Mouse (Mus musculus) hindbrain, postnatal 0 days (tissue): ENCODE data around the gene Rasgef1c. TPM values are rescaled to one million over a fixed set of nuclear protein-coding genes. Genes with fewer than 3 reads are reported as not detected.
A peak's percentile ranks its signal among the peaks of the same experiment; 100 is the strongest.

Experiments
- ATAC-seq: fragments of 200-750 bp; cut with Nextera tagmentation; 2 replicates; pipeline ENCODE4 v1.8.0; 2017; ENCODE audit warnings: mild to moderate bottlenecking, moderate TSS enrichment, moderate library complexity
- DNase-seq: peaks from one replicate; pipeline ENCODE4 v3.0.0-alpha.2; 2015; ENCODE audit warnings: low spot score
- H3K27ac ChIP-seq: fragments of 300-500 bp; sonication (generic); 2 replicates; pipeline ENCODE4 v1.5.1; 2014; ENCODE audit warnings: mild to moderate bottlenecking
- H3K27me3 ChIP-seq: fragments of 300-500 bp; sonication (generic); 2 replicates; pipeline ENCODE4 v1.6.1; 2014; ENCODE audit warnings: low read length, mixed read lengths; ENCODE audit not compliant: insufficient read depth
- H3K36me3 ChIP-seq: fragments of 300-500 bp; sonication (generic); 2 replicates; pipeline ENCODE4 v1.6.1; 2014; ENCODE audit warnings: low read length, mixed read lengths; ENCODE audit not compliant: insufficient read depth
- H3K4me1 ChIP-seq: fragments of 300-500 bp; sonication (generic); 2 replicates; pipeline ENCODE4 v1.6.1; 2014; ENCODE audit warnings: antibody characterized with exemption, low read length, mixed read lengths; ENCODE audit not compliant: insufficient read depth
- H3K4me2 ChIP-seq: fragments of 300-500 bp; sonication (generic); 2 replicates; pipeline ENCODE4 v1.6.1; 2014; ENCODE audit warnings: low read depth, mild to moderate bottlenecking, low read length, moderate library complexity, mixed read lengths
- H3K4me3 ChIP-seq: fragments of 300-500 bp; sonication (generic); 2 replicates; pipeline ENCODE4 v1.5.1; 2014; ENCODE audit warnings: low read length
- H3K9ac ChIP-seq: fragments of 300-500 bp; sonication (generic); replicated peaks from 2 replicates; pipeline ENCODE4 v1.6.1; 2014; ENCODE audit warnings: mild to moderate bottlenecking, low read length, moderate library complexity, mixed read lengths
- H3K9me3 ChIP-seq: fragments of 300-500 bp; sonication (generic); 2 replicates; pipeline ENCODE4 v1.6.1; 2016; ENCODE audit warnings: low read length, mixed read lengths
- CTCF ChIP-seq: IDR thresholded peaks from 2 replicates; pipeline ENCODE4 v1.5.1; 2016; ENCODE audit warnings: antibody characterized with exemption, control low read depth, low read depth
- WGBS: fragments of 180-500 bp; shearing (Covaris S2); extraction: QIAGEN DNeasy Blood & Tissue Kit; methylation state at CpG from one replicate; pipeline ENCODE4 v1.1.7; 2014; 5-methylcytosine and 5-hydroxymethylcytosine counted together
- polyA plus RNA-seq: library from polyadenylated mRNA; unstranded; fragments of >200 nt; fragmentation: Nextera tagmentation; extraction: Ambion mirVana; gene quantifications from 2 replicates; pipeline ENCODE4 v1.2.1, GENCODE M21; 2015
- total RNA-seq: library from RNA; depleted of rRNA; stranded (reverse); fragments of >200 nt; gene quantifications from 2 replicates; pipeline ENCODE4 v1.2.3, GENCODE M21; 2014; rRNA removed

Gene Rasgef1c
- total RNA-seq (50.2 and 53.9 TPM in 2 replicates), polyA plus RNA-seq (44.9 and 45.2 TPM in 2 replicates)

- Histone ChIP-seq H3K27ac (peak within 1 kb of the TSS; percentile 72; the same call in 1 of the 2 replicates), H3K9ac (peak within 1 kb of the TSS; percentile 80), H3K27me3 (no peaks in the 10 kb centered on the region), H3K9me3 (peaks cover 5% of the 10 kb centered on the region; the same call in 1 of the 2 replicates), H3K4me1 (no peaks in the 10 kb centered on the region), H3K4me2 (peak within 1 kb of the TSS; percentile 90), H3K4me3 (peak within 1 kb of the TSS; percentile 71), H3K36me3 (no peaks in the 10 kb centered on the region)
- 4% methylated on average over 91 of the region's 99 CpGs for WGBS
- DNase-seq (peak; percentile 90), ATAC-seq (peak; percentile 90)
- peak; percentile 51 for TF ChIP-seq CTCF
These were observed at the start of gene Rasgef1c for GRCm38 (mm10) chr11:49901659-49902458. TSS of gene Rasgef1c (plus strand) at chr11:49901835.

- H3K27me3 ChIP-seq: no peaks in the 10 kb centered on the region
- no peak overlapping the region for H3K27ac ChIP-seq
- no peak overlapping the region for H3K9ac ChIP-seq
- no peaks in the 10 kb centered on the region for H3K9me3 ChIP-seq
- DNase-seq: no peak
- WGBS: 83% methylated on average over 5 of the region's 5 CpGs
- H3K36me3 ChIP-seq: peaks cover 21% of the 10 kb centered on the region
- no peak for TF ChIP-seq CTCF
- H3K4me3 ChIP-seq: no peak overlapping the region
- no peaks in the 10 kb centered on the region for H3K4me1 ChIP-seq
- ATAC-seq: no peak
- no peak overlapping the region for H3K4me2 ChIP-seq
These were observed 46.5 kb upstream of the Rasgef1c start for GRCm38 (mm10) chr11:49855144-49855543.

- H3K4me1 ChIP-seq: no peaks in the 10 kb centered on the region
These were observed 40.5 kb upstream of the Rasgef1c start for GRCm38 (mm10) chr11:49861139-49861538.

GRCm38 (mm10) chr11:49863926-49864325, 37.7 kb upstream of the Rasgef1c start:
- no peaks in the 10 kb centered on the region for H3K9me3 ChIP-seq
- no peak overlapping the region for H3K4me2 ChIP-seq
- no peak overlapping the region for H3K9ac ChIP-seq
- H3K27ac ChIP-seq: no peak overlapping the region
- TF ChIP-seq CTCF: no peak
- no peak for DNase-seq
- no peak for ATAC-seq
- no peaks in the 10 kb centered on the region for H3K4me1 ChIP-seq
- peaks cover 22% of the 10 kb centered on the region; the same call in 1 of the 2 replicates for H3K36me3 ChIP-seq
- H3K27me3 ChIP-seq: no peaks in the 10 kb centered on the region
- H3K4me3 ChIP-seq: no peak overlapping the region

More at GRCm38 (mm10) chr11:49861139-49861538, 40.5 kb upstream of the Rasgef1c start:
- DNase-seq (no peak), ATAC-seq (no peak)
- H3K27me3 ChIP-seq: no peaks in the 10 kb centered on the region
- TF ChIP-seq CTCF: no peak
- H3K4me3 ChIP-seq: no peak overlapping the region
- no peak overlapping the region for H3K27ac ChIP-seq
- H3K9me3 ChIP-seq: no peaks in the 10 kb centered on the region
- 93% methylated on average over 4 of the region's 4 CpGs for WGBS
- H3K4me2 ChIP-seq: no peak overlapping the region
- H3K36me3 ChIP-seq: peaks cover 20% of the 10 kb centered on the region; the same call in 1 of the 2 replicates
- H3K9ac ChIP-seq: no peak overlapping the region

GRCm38 (mm10) chr11:49867320-49867719, 34.3 kb upstream of the Rasgef1c start:
- Histone ChIP-seq H3K27me3 (no peaks in the 10 kb centered on the region), H3K4me2 (no peak overlapping the region), H3K4me1 (no peaks in the 10 kb centered on the region), H3K9me3 (no peaks in the 10 kb centered on the region), H3K27ac (no peak overlapping the region), H3K36me3 (peaks cover 33% of the 10 kb centered on the region), H3K4me3 (no peak overlapping the region), H3K9ac (no peak overlapping the region)
- ATAC-seq: no peak
- 86% methylated on average over 5 of the region's 5 CpGs for WGBS
- DNase-seq: no peak
- no peak for TF ChIP-seq CTCF

- no peak overlapping the region for H3K4me2 ChIP-seq
- ATAC-seq: peak; percentile 62
- no peaks in the 10 kb centered on the region for H3K27me3 ChIP-seq
- H3K36me3 ChIP-seq: peaks cover 41% of the 10 kb centered on the region
- DNase-seq: peak; percentile 79
- no peak overlapping the region for H3K9ac ChIP-seq
- TF ChIP-seq CTCF: peak; percentile 79
- no peaks in the 10 kb centered on the region for H3K4me1 ChIP-seq
- H3K27ac ChIP-seq: no peak overlapping the region
- no peaks in the 10 kb centered on the region for H3K9me3 ChIP-seq
- H3K4me3 ChIP-seq: no peak overlapping the region
These were observed 31.9 kb upstream of the Rasgef1c start for GRCm38 (mm10) chr11:49869762-49870161.

DNA sequence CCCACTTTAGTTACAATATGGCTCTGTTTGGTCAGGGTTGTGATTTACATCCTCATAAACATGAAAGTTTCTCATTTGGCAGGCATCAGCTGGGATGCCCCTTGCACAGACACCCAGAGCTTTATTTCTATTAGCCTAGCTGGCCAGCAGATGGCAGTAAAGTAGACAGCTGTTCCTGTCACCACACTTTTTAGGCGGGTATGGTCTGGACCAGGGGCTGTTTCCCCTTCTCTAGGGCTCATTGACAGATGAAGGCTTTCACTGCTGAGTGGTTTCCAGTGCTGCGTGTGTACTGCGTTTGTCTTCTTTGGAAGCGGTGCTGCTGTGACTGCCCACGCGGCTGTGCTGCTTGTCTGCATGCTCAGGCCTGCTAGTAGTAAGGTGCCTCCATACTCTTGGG, 29.7 kb upstream of the Rasgef1c start:
- Histone ChIP-seq H3K36me3 (peaks cover 41% of the 10 kb centered on the region), H3K9ac (no peak overlapping the region), H3K27me3 (no peaks in the 10 kb centered on the region), H3K9me3 (no peaks in the 10 kb centered on the region), H3K27ac (no peak overlapping the region), H3K4me3 (no peak overlapping the region), H3K4me1 (peaks cover 4% of the 10 kb centered on the region; the same call in 1 of the 2 replicates), H3K4me2 (no peak overlapping the region)
- DNase-seq (peak; percentile 83), ATAC-seq (peak; percentile 74)
- WGBS: 51% methylated on average over 6 of the region's 6 CpGs
- TF ChIP-seq CTCF: peak; percentile 85
